Mouse (Mus musculus): Measurements from ENCODE around the gene Myrip.

GRCm38 (mm10) chr9:120481644-120482043 is 180.3 kb downstream of the Myrip start:
- no peak for TF ChIP-seq POLR2A (IDR thresholded peaks at IDR 0.05; ENCODE audit: extremely low read depth, insufficient read depth, low read length)
- no peak for TF ChIP-seq CTCF (IDR thresholded peaks at IDR 0.05; ENCODE audit: extremely low read depth, insufficient read depth, low read length)

All from cortical plate, adult 2 months (tissue).